Mouse (Mus musculus) liver, embryonic 14.5 days (tissue): ENCODE measurements around the gene Mvp.

Source experiments
- CTCF ChIP-seq: IDR thresholded peaks from 2 replicates; pipeline ENCODE4 v1.5.1; 2016; ENCODE audit warnings: antibody characterized with exemption, low read depth, control low read depth
- EP300 ChIP-seq: IDR thresholded peaks from 2 replicates; pipeline ENCODE4 v1.6.1; 2016; ENCODE audit warnings: antibody characterized with exemption, low read depth

- TF ChIP-seq CTCF (no peak), EP300 (no peak)
Measured at GRCm38 (mm10) chr7:127019306-127019960, 5.0 kb upstream of the Mvp start.
